Mouse (Mus musculus) heart, adult 2 months (tissue): ENCODE results near the gene Gm9376.

Experiments
- EP300 ChIP-seq: fragments of 200-500 bp; IDR thresholded peaks from 2 replicates; pipeline ENCODE4 v1.6.1; 2011; ENCODE audit warnings: low read depth, low read length, control low read depth; ENCODE audit not compliant: insufficient read depth
- POLR2A ChIP-seq: fragments of 200-500 bp; IDR thresholded peaks from 2 replicates; pipeline ENCODE4 v1.6.1; 2011; ENCODE audit warnings: mild to moderate bottlenecking, low read depth, low read length, control low read depth; ENCODE audit not compliant: insufficient read depth

DNA sequence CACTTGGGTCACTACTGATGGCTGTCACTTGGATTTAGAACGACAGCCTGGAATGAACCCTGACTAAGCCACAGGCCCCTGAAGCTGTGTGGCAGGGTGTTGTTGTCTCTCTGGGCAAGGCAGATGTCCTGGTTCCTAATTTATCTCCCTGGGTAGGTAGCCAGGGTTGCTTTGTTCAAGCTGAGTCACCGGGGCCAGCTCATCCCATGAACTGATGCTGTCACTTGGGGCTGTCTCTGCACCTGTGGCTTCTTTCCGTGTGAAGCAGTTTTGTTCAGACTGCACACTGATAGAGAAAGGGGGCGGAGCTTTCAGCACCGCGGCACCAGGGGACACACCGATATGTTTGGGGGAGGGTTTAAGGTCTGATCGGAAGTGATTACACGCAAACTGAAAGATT, 37.8 kb downstream of the Gm9376 start:
- TF ChIP-seq POLR2A (no peak), EP300 (no peak)
